Comparison of ENCODE assay signal across 19 mouse cellular contexts in genomic region chr5:113358833-113359232, GRCm38 (mm10). TPM values are rescaled to one million over a fixed set of nuclear protein-coding genes. Genes with fewer than 3 reads are reported as not detected.
DNase-seq lines count a peak whose midpoint lies in the region; ATAC-seq and TF ChIP-seq lines count a peak whose summit lies in the region.
"Had no signal": no experiment of that assay in that cellular context is flagged by ENCODE, and none has a peak within 500 bp of the region (broad histone marks: within the 10 kb centered on the region; RNA-seq: fewer than 3 reads in every experiment).

No protein-coding gene starts in this region.

- no peaks in the 10 kb centered on the region for H3K4me1 ChIP-seq in intestine, embryonic 15.5 days (replicated peaks)
- 0 out of 2 replicates have a peak, but pooled peaks cover 3% of the 10 kb centered on the region for H3K4me1 ChIP-seq in intestine, postnatal 0 days (replicated peaks; ENCODE audit: control insufficient read depth, insufficient read depth, low read length)

- 0 out of 2 replicates have a peak overlapping the region, but pooled peaks have one; percentile 14 for H3K4me2 ChIP-seq in intestine, embryonic 15.5 days (replicated peaks)
- no peak overlapping the region for H3K4me2 ChIP-seq in intestine, postnatal 0 days (replicated peaks; ENCODE audit: low read depth)
- H3K4me2 ChIP-seq: forebrain, embryonic 12.5 days; midbrain, embryonic 13.5 days had no signal

- H3K36me3 ChIP-seq in intestine, embryonic 15.5 days = no peaks in the 10 kb centered on the region
- H3K36me3 ChIP-seq in intestine, postnatal 0 days (ENCODE audit: control insufficient read depth, insufficient read depth) = no peaks in the 10 kb centered on the region
- H3K36me3 ChIP-seq: forebrain, embryonic 12.5 days; midbrain, embryonic 13.5 days had no signal

- H3K9me3 ChIP-seq in intestine, embryonic 15.5 days = no peaks in the 10 kb centered on the region
- no peaks in the 10 kb centered on the region for H3K9me3 ChIP-seq in intestine, postnatal 0 days (ENCODE audit: control insufficient read depth)
- H3K9me3 ChIP-seq: forebrain, embryonic 12.5 days; midbrain, embryonic 13.5 days had no signal

- 0 out of 2 replicates have a peak, but pooled peaks have one; percentile 19 for ATAC-seq in intestine, embryonic 15.5 days
- ATAC-seq in intestine, postnatal 0 days = no peak
- ATAC-seq: midbrain, embryonic 13.5 days had no signal

- 7% methylated on average over 11 of the region's 11 CpGs for WGBS in intestine, embryonic 15.5 days
- WGBS in intestine, postnatal 0 days = 13% methylated on average over 11 of the region's 11 CpGs

- H3K4me3 ChIP-seq in intestine, embryonic 15.5 days (replicated peaks) = no peak overlapping the region
- no peak overlapping the region for H3K4me3 ChIP-seq in intestine, postnatal 0 days (ENCODE audit: low read depth, low read length)
- no peak overlapping the region for H3K4me3 ChIP-seq in left cerebral cortex, adult 2 months
- H3K4me3 ChIP-seq: forebrain, embryonic 12.5 days; layer of hippocampus, adult 2 months; midbrain, embryonic 13.5 days had no signal

- intact Hi-C loops in left cerebral cortex, adult 2 months (cut with DNase I) = no loop called here
- intact Hi-C loops in left cerebral cortex, postnatal 36 days (cut with DNase I) = no loop called here

- H3K27me3 ChIP-seq in intestine, embryonic 15.5 days (replicated peaks) = peaks cover 4% of the 10 kb centered on the region; the same call in 1 of the 2 replicates
- H3K27me3 ChIP-seq in intestine, postnatal 0 days (replicated peaks; ENCODE audit: control insufficient read depth, insufficient read depth, low read length) = no peaks in the 10 kb centered on the region

- no peak for TF ChIP-seq CTCF in intestine, postnatal 0 days (IDR thresholded peaks at IDR 0.05; ENCODE audit: low read depth)
- no peak for TF ChIP-seq CTCF in left cerebral cortex, adult 2 months (IDR thresholded peaks at IDR 0.05)

- peak; percentile 11 for DNase-seq in adrenal gland, postnatal 14 days
- DNase-seq in adrenal gland, adult 8-10 months = no peak
- DNase-seq in MN1 (ENCODE audit: low spot score) = peak; percentile 55
- DNase-seq in kidney, postnatal 10 days = peak; percentile 47
- DNase-seq in left cerebral cortex, adult 2 months (ENCODE audit: extremely low spot score in 1 of 2, low spot score in 2 of 2) = no peak
- no peak for DNase-seq in left cerebral cortex, postnatal 36 days (ENCODE audit: low spot score in 2 of 2)
- DNase-seq: adrenal gland, postnatal 10 days; gastrocnemius, postnatal 25 days; left cerebral cortex, postnatal 4 days; lung, adult 2 months; right cerebral cortex, adult 18-20 months; thymus, postnatal 14 days had no signal

- H3K27ac ChIP-seq in intestine, embryonic 15.5 days = no peak overlapping the region
- H3K27ac ChIP-seq in intestine, postnatal 0 days (ENCODE audit: low read depth, low read length) = no peak overlapping the region
- H3K27ac ChIP-seq in left cerebral cortex, adult 2 months = no peak overlapping the region
- H3K27ac ChIP-seq: forebrain, embryonic 12.5 days; layer of hippocampus, adult 2 months; midbrain, embryonic 13.5 days had no signal

- H3K9ac ChIP-seq in intestine, embryonic 15.5 days = no peak overlapping the region
- H3K9ac ChIP-seq in intestine, postnatal 0 days (ENCODE audit: low read depth, low read length) = no peak overlapping the region
- H3K9ac ChIP-seq: forebrain, embryonic 12.5 days; midbrain, embryonic 13.5 days had no signal

RNA-seq across cellular contexts. Expression of gene Aym1, which starts 1.7 kb away (rescaled TPM):
- not detected in 2 replicates for total RNA-seq in adrenal gland, postnatal 14 days (2021)
- total RNA-seq in adrenal gland, adult 8-10 months (2022) = not detected
- not detected in 2 replicates for polyA plus RNA-seq in intestine, embryonic 15.5 days (2015; fragmentation: Nextera tagmentation; extraction: Ambion mirVana)
- polyA plus RNA-seq in intestine, postnatal 0 days (2015; fragmentation: Nextera tagmentation; extraction: Ambion mirVana) = not detected in 2 replicates
- total RNA-seq in left cerebral cortex, adult 2 months (2021) = not detected
- total RNA-seq in left cerebral cortex, postnatal 36 days (2021) = not detected
- total RNA-seq: adrenal gland, postnatal 10 days; gastrocnemius, postnatal 25 days; layer of hippocampus, adult 2 months; left cerebral cortex, postnatal 4 days had no signal
- polyA plus RNA-seq: forebrain, embryonic 12.5 days; hindbrain, embryonic 11.5 days; lung, adult 2 months; midbrain, embryonic 13.5 days; neural tube, embryonic 11.5 days had no signal

RNA-seq across cellular contexts. Expression of gene Sgsm1, which starts 48.2 kb away (rescaled TPM):
- 8.8 and 10.4 TPM in 2 replicates for total RNA-seq in adrenal gland, postnatal 14 days (2021)
- 10 to 100 TPM; 14.8 to 23.5 (median 18.8) TPM for total RNA-seq in adrenal gland, adult 8-10 months (2022)
- 9.6 and 11.3 TPM in 2 replicates for polyA plus RNA-seq in intestine, embryonic 15.5 days (2015; fragmentation: Nextera tagmentation; extraction: Ambion mirVana)
- polyA plus RNA-seq in intestine, postnatal 0 days (2015; fragmentation: Nextera tagmentation; extraction: Ambion mirVana) = 4.0 TPM in 2 replicates
- total RNA-seq in left cerebral cortex, adult 2 months (2021) = 100 to 1,000 TPM; 175 to 185 TPM
- total RNA-seq in left cerebral cortex, postnatal 36 days (2021) = 100 to 1,000 TPM; 124 to 169 TPM

Comparison
In these comparisons a context has a peak if more than half of its experiments do, and no peak if none do; other contexts are left out.
1. DNase-seq: peak in adrenal gland, postnatal 14 days (single experiment), MN1 (single experiment) and kidney, postnatal 10 days (single experiment); none in adrenal gland, adult 8-10 months (single experiment), left cerebral cortex, adult 2 months (0 of 2) and left cerebral cortex, postnatal 36 days (0 of 2).
2. RNA of gene Sgsm1, which starts 48.2 kb away (total RNA-seq): 175 to 185 TPM in left cerebral cortex, adult 2 months and 124 to 169 TPM in left cerebral cortex, postnatal 36 days; 14.8 to 23.5 TPM in adrenal gland, adult 8-10 months and 8.8 to 10.4 TPM in adrenal gland, postnatal 14 days; every median in the first group is over 4 times any median in the second.